In genomic region chr16:92697737-92698611, GRCm38 (mm10) we compare ENCODE assay signal across 8 mouse cellular contexts.
DNase-seq lines count a peak whose midpoint lies in the region; ATAC-seq and TF ChIP-seq lines count a peak whose summit lies in the region.

No protein-coding gene starts in this region.

- H3K27ac ChIP-seq in hindbrain, embryonic 14.5 days: no peak overlapping the region
- peak overlapping the region; percentile 89 for H3K27ac ChIP-seq in lung, embryonic 14.5 days (ENCODE audit: low read depth)

- under 1% methylated on average over 48 of the region's 48 CpGs for WGBS in hindbrain, embryonic 14.5 days
- WGBS in lung, embryonic 14.5 days: 1% methylated on average over 48 of the region's 48 CpGs

- peak; percentile 51; the same call in 1 of the 2 replicates for ATAC-seq in hindbrain, embryonic 14.5 days (ENCODE audit: low FRiP score)
- ATAC-seq in lung, embryonic 14.5 days (ENCODE audit: insufficient read depth): peak; percentile 50

- no peaks in the 10 kb centered on the region for H3K9me3 ChIP-seq in hindbrain, embryonic 14.5 days (ENCODE audit: control insufficient read depth, low read length)
- H3K9me3 ChIP-seq in lung, embryonic 14.5 days (ENCODE audit: low read depth, low read length): no peaks in the 10 kb centered on the region

- H3K4me2 ChIP-seq in hindbrain, embryonic 14.5 days (replicated peaks): peak overlapping the region; percentile 91
- peak overlapping the region; percentile 100 for H3K4me2 ChIP-seq in lung, embryonic 14.5 days

- H3K4me1 ChIP-seq in hindbrain, embryonic 14.5 days (replicated peaks; ENCODE audit: control insufficient read depth, insufficient read depth, low read length): peaks cover 18% of the 10 kb centered on the region
- H3K4me1 ChIP-seq in lung, embryonic 14.5 days (ENCODE audit: insufficient read depth): peaks cover 10% of the 10 kb centered on the region

- peak overlapping the region; percentile 50 for H3K9ac ChIP-seq in hindbrain, embryonic 14.5 days
- H3K9ac ChIP-seq in lung, embryonic 14.5 days: peak overlapping the region; percentile 77

- H3K36me3 ChIP-seq in hindbrain, embryonic 14.5 days (replicated peaks; ENCODE audit: control insufficient read depth, insufficient read depth): no peaks in the 10 kb centered on the region
- no peaks in the 10 kb centered on the region for H3K36me3 ChIP-seq in lung, embryonic 14.5 days (ENCODE audit: insufficient read depth)

- no peak for TF ChIP-seq CTCF in lung, embryonic 14.5 days (IDR thresholded peaks at IDR 0.05; ENCODE audit: low read depth)

- DNase-seq in heart, adult 8-10 months (ENCODE audit: low spot score): peak; percentile 33
- no peak for DNase-seq in heart, adult 11 months
- DNase-seq in R1 (ENCODE audit: low read depth, low spot score): peak; percentile 50
- peak; percentile 27 for DNase-seq in fibroblast of lung, adult 2 months (ENCODE audit: low read depth)
- no peak for DNase-seq in hindbrain, embryonic 14.5 days (ENCODE audit: low spot score)
- DNase-seq in lung, embryonic 14.5 days: peak; percentile 81
- DNase-seq in ovary, postnatal 14 days (ENCODE audit: low spot score): peak; percentile 26
- DNase-seq in cerebellum, adult 18-20 months: no peak

- peak overlapping the region; percentile 45 for H3K4me3 ChIP-seq in hindbrain, embryonic 14.5 days (replicated peaks; ENCODE audit: low read length)
- H3K4me3 ChIP-seq in lung, embryonic 14.5 days (ENCODE audit: low read depth, low read length): peak overlapping the region; percentile 61

- peaks cover 90% of the 10 kb centered on the region for H3K27me3 ChIP-seq in hindbrain, embryonic 14.5 days (ENCODE audit: control insufficient read depth, insufficient read depth, low read length)
- H3K27me3 ChIP-seq in lung, embryonic 14.5 days (ENCODE audit: insufficient read depth, low read length): peaks cover 41% of the 10 kb centered on the region

Comparison
In these comparisons a context has a peak if more than half of its experiments do, and no peak if none do; other contexts are left out.
1. DNase-seq: peak in heart, adult 8-10 months (single experiment), R1 (single experiment), fibroblast of lung, adult 2 months (single experiment), lung, embryonic 14.5 days (single experiment) and ovary, postnatal 14 days (single experiment); none in heart, adult 11 months (single experiment), hindbrain, embryonic 14.5 days (single experiment) and cerebellum, adult 18-20 months (0 of 2).